19 mouse cellular contexts compared by ENCODE assay signal in genomic region chr14:50981207-50981606, GRCm38 (mm10). TPM values are rescaled to one million over a fixed set of nuclear protein-coding genes. Genes with fewer than 3 reads are reported as not detected.
A peak's percentile ranks its signal among the peaks of the same experiment; 100 is the strongest.
DNase-seq lines count a peak whose midpoint lies in the region; ATAC-seq and TF ChIP-seq lines count a peak whose summit lies in the region.
"Had no signal": no experiment of that assay in that cellular context is flagged by ENCODE, and none has a peak within 500 bp of the region (broad histone marks: within the 10 kb centered on the region; RNA-seq: fewer than 3 reads in every experiment).

No protein-coding gene starts in this region.

- H3K4me2 ChIP-seq in liver, embryonic 16.5 days (ENCODE audit: low read depth, low read length) = no peak overlapping the region
- no peak overlapping the region for H3K4me2 ChIP-seq in CH12.LX (ENCODE audit: insufficient read depth, low read depth, poor library complexity, severe bottlenecking)
- H3K4me2 ChIP-seq: embryonic facial prominence, embryonic 13.5 days; intestine, embryonic 15.5 days; limb, embryonic 13.5 days; midbrain, embryonic 13.5 days; neural tube, embryonic 13.5 days; stomach, embryonic 15.5 days had no signal

- H3K4me1 ChIP-seq in liver, embryonic 16.5 days (ENCODE audit: control insufficient read depth, low read depth, low read length) = peaks cover 3% of the 10 kb centered on the region; the same call in 1 of the 2 replicates
- peaks cover 0 to 26% of the 10 kb centered on the region in 2 experiments; a peak in 2 of 4 replicates for H3K4me1 ChIP-seq in CH12.LX (ENCODE audit: control insufficient read depth in 1 of 2, insufficient read depth in 2 of 2)
- H3K4me1 ChIP-seq: embryonic facial prominence, embryonic 13.5 days; intestine, embryonic 15.5 days; limb, embryonic 13.5 days; stomach, embryonic 15.5 days had no signal

- no peak for TF ChIP-seq POLR2A in CH12.LX (IDR thresholded peaks at IDR 0.05; ENCODE audit: low read depth, low read length)

- H3K79me2 ChIP-seq in CH12.LX (replicated peaks; ENCODE audit: control insufficient read depth, extremely low read depth, insufficient read depth, poor library complexity, severe bottlenecking) = no peaks in the 10 kb centered on the region

- dilution Hi-C loops in CH12.LX (cut with MboI; ENCODE audit: extremely low pct_ligation_motif_present, extremely low pct_unique_long_range_greater_than_20kb, low sequenced_read_pairs) = no loop called here

- in situ Hi-C loops in CH12.LX (cut with MboI; ENCODE audit: low pct_ligation_motif_present, low pct_unique_long_range_greater_than_20kb, low sequenced_read_pairs) = no loop called here

- no peak for TF ChIP-seq RAD21 in CH12.LX (IDR thresholded peaks at IDR 0.05; ENCODE audit: low read depth, low read length)

- no peaks in the 10 kb centered on the region for H3K9me3 ChIP-seq in liver, embryonic 16.5 days (replicated peaks; ENCODE audit: control insufficient read depth, low read length)
- H3K9me3 ChIP-seq in CH12.LX (replicated peaks; ENCODE audit: low read length) = peaks cover 5% of the 10 kb centered on the region
- H3K9me3 ChIP-seq: embryonic facial prominence, embryonic 13.5 days; intestine, embryonic 15.5 days; limb, embryonic 13.5 days; midbrain, embryonic 13.5 days; neural tube, embryonic 13.5 days; stomach, embryonic 15.5 days had no signal

- H3K36me3 ChIP-seq in liver, embryonic 16.5 days (ENCODE audit: control insufficient read depth, insufficient read depth) = no peaks in the 10 kb centered on the region
- no peaks in the 10 kb centered on the region for H3K36me3 ChIP-seq in CH12.LX (replicated peaks in 1 of 2; ENCODE audit: control insufficient read depth in 1 of 2, insufficient read depth in 1 of 2, low read length in 1 of 2)
- H3K36me3 ChIP-seq: embryonic facial prominence, embryonic 13.5 days; intestine, embryonic 15.5 days; limb, embryonic 13.5 days; midbrain, embryonic 13.5 days; neural tube, embryonic 13.5 days; stomach, embryonic 15.5 days had no signal

- TF ChIP-seq EP300 in CH12.LX (IDR thresholded peaks at IDR 0.05; ENCODE audit: low read length) = no peak

- TF ChIP-seq CTCF in CH12.LX (conservative IDR thresholded peaks at IDR 0.05 in 1 of 2, IDR thresholded peaks at IDR 0.05 in 1 of 2; ENCODE audit: low read depth in 2 of 2, low read length in 2 of 2) = no peak

- H3K27ac ChIP-seq in liver, embryonic 16.5 days (ENCODE audit: low read length) = no peak overlapping the region
- H3K27ac ChIP-seq in CH12.LX (ENCODE audit: insufficient read depth, low read depth) = no peak overlapping the region
- H3K27ac ChIP-seq: embryonic facial prominence, embryonic 13.5 days; intestine, embryonic 15.5 days; limb, embryonic 13.5 days; midbrain, embryonic 13.5 days; neural tube, embryonic 13.5 days; stomach, embryonic 15.5 days had no signal

- DNase-seq in liver = no peak
- peak; percentile 34 for DNase-seq in CH12.LX (ENCODE audit: extremely low read depth)
- peak; percentile 55 for DNase-seq in naive thymus-derived CD4-positive, alpha-beta T cell, adult 2 months (ENCODE audit: low read depth)
- no peak for DNase-seq in frontal cortex, postnatal 10 days (ENCODE audit: low spot score in 2 of 2)
- DNase-seq: cerebellum, postnatal 14 days; gastrocnemius, postnatal 36 days; right cerebral cortex, postnatal 14 days had no signal

- no peak overlapping the region for H3K9ac ChIP-seq in liver, embryonic 16.5 days (ENCODE audit: low read depth, low read length)
- no peak overlapping the region for H3K9ac ChIP-seq in CH12.LX (ENCODE audit: insufficient read depth, low read depth)
- H3K9ac ChIP-seq: embryonic facial prominence, embryonic 13.5 days; intestine, embryonic 15.5 days; limb, embryonic 13.5 days; midbrain, embryonic 13.5 days; neural tube, embryonic 13.5 days; stomach, embryonic 15.5 days had no signal

- no peak overlapping the region for H3K4me3 ChIP-seq in liver, embryonic 16.5 days (ENCODE audit: low read depth, low read length)
- no peak overlapping the region for H3K4me3 ChIP-seq in CH12.LX (replicated peaks in 1 of 3; ENCODE audit: low read depth in 2 of 3, low read length in 2 of 3, poor library complexity in 1 of 3)
- H3K4me3 ChIP-seq: embryonic facial prominence, embryonic 13.5 days; intestine, embryonic 15.5 days; limb, embryonic 13.5 days; midbrain, embryonic 13.5 days; neural tube, embryonic 13.5 days; stomach, embryonic 15.5 days had no signal

- no peaks in the 10 kb centered on the region for H3K27me3 ChIP-seq in liver, embryonic 16.5 days (ENCODE audit: control insufficient read depth, insufficient read depth, low read depth, low read length)
- no peaks in the 10 kb centered on the region for H3K27me3 ChIP-seq in CH12.LX (replicated peaks)
- H3K27me3 ChIP-seq: embryonic facial prominence, embryonic 13.5 days; intestine, embryonic 15.5 days; limb, embryonic 13.5 days; midbrain, embryonic 13.5 days; neural tube, embryonic 13.5 days; stomach, embryonic 15.5 days had no signal

- ATAC-seq in liver, embryonic 16.5 days (ENCODE audit: low read depth) = peak; percentile 11; the same call in 1 of the 2 replicates
- ATAC-seq in activated CD4-positive, CD25-positive, alpha-beta regulatory T cell, adult 4 months = peak; percentile 78
- ATAC-seq in cerebellum, adult (ENCODE audit: insufficient number of reproducible peaks, low FRiP score, low TSS enrichment) = no peak
- ATAC-seq: forebrain, embryonic 14.5 days; intestine, embryonic 15.5 days; midbrain, embryonic 13.5 days had no signal

- 4% methylated on average over 2 of the region's 2 CpGs for WGBS in liver, embryonic 16.5 days (ENCODE audit: insufficient replicate concordance)

TF ChIP-seq in CH12.LX, 34 proteins besides CTCF, POLR2A, EP300 and RAD21:
- TF ChIP-seq CHD2 (IDR thresholded peaks at IDR 0.05; ENCODE audit: low read length) (no peak), ZNF384 (IDR thresholded peaks at IDR 0.05; ENCODE audit: low read depth, low read length) (no peak), NRF1 (IDR thresholded peaks at IDR 0.05; ENCODE audit: low read depth, low read length) (no peak), GABPA (IDR thresholded peaks at IDR 0.05; ENCODE audit: insufficient replicate concordance, low read depth, low read length) (no peak), MAX (IDR thresholded peaks at IDR 0.05; ENCODE audit: low read length) (no peak), IRF4 (IDR thresholded peaks at IDR 0.05; ENCODE audit: low read depth, low read length) (no peak), USF2 (conservative IDR thresholded peaks at IDR 0.05; ENCODE audit: low read depth, low read length) (no peak), TCF12 (IDR thresholded peaks at IDR 0.05; ENCODE audit: low read depth, low read length) (no peak), USF1 (IDR thresholded peaks at IDR 0.05; ENCODE audit: low read depth, low read length) (no peak), MAZ (IDR thresholded peaks at IDR 0.05; ENCODE audit: low read depth, low read length) (no peak), ZKSCAN1 (IDR thresholded peaks at IDR 0.05; ENCODE audit: borderline replicate concordance, low read depth, low read length) (no peak), SIN3A (IDR thresholded peaks at IDR 0.05; ENCODE audit: low read length) (no peak), BHLHE40 (IDR thresholded peaks at IDR 0.05; ENCODE audit: low read depth, low read length) (no peak), MYC (IDR thresholded peaks at IDR 0.05; ENCODE audit: low read depth, low read length) (no peak), JUN (IDR thresholded peaks at IDR 0.05; ENCODE audit: insufficient read depth, low read depth, low read length) (no peak), RCOR1 (conservative IDR thresholded peaks at IDR 0.05; ENCODE audit: low read depth, low read length) (no peak), MAFK (IDR thresholded peaks at IDR 0.05; ENCODE audit: insufficient replicate concordance, low read length) (no peak), CHD1 (IDR thresholded peaks at IDR 0.05; ENCODE audit: low read depth, low read length) (no peak), NELFE (IDR thresholded peaks at IDR 0.05; ENCODE audit: low read depth, low read length) (no peak), TBP (conservative IDR thresholded peaks at IDR 0.05; ENCODE audit: low read depth, low read length) (no peak)

RNA-seq across cellular contexts. Expression of gene Pnp2, which starts 25.4 kb away (rescaled TPM):
- polyA plus RNA-seq in liver, embryonic 16.5 days (2015; fragmentation: Nextera tagmentation; extraction: Ambion mirVana) = 10.6 and 11.0 TPM in 2 replicates
- total RNA-seq in CH12.LX (2012; rRNA removed) (0.21 TPM in 2 replicates), CH12.LX (2014; rRNA removed) (0.43 TPM in 1 of 2 replicates, not detected in the other)
- polyA plus RNA-seq in CH12.LX (2012; ENCODE audit: insufficient read length, low read depth) = 0.91 TPM in 1 of 2 replicates, not detected in the other
- under 1 TPM; 0.60 to 0.85 TPM for polyA plus RNA-seq in activated CD4-positive, CD25-positive, alpha-beta regulatory T cell, adult 4 months (2017; shearing (Covaris generic))
- polyA plus RNA-seq: neural tube, embryonic 13.5 days had no signal

RNA-seq across cellular contexts. Expression of gene Rnase10, which starts 26.3 kb away (rescaled TPM):
- 0.09 TPM in 1 of 2 replicates, not detected in the other for polyA plus RNA-seq in liver, embryonic 16.5 days (2015; fragmentation: Nextera tagmentation; extraction: Ambion mirVana)
- total RNA-seq in CH12.LX (2012; rRNA removed) (not detected in 2 replicates), CH12.LX (2014; rRNA removed) (not detected in 2 replicates)
- not detected in 2 replicates for polyA plus RNA-seq in CH12.LX (2012; ENCODE audit: insufficient read length, low read depth)
- not detected for polyA plus RNA-seq in activated CD4-positive, CD25-positive, alpha-beta regulatory T cell, adult 4 months (2017; shearing (Covaris generic))
- total RNA-seq: gastrocnemius, postnatal 36 days had no signal
- polyA plus RNA-seq: forebrain, embryonic 14.5 days; limb, embryonic 13.5 days; midbrain, embryonic 13.5 days; neural tube, embryonic 13.5 days had no signal

RNA-seq across cellular contexts. Expression of gene Gm49342, which starts 36.9 kb away (rescaled TPM):
- not detected in 2 replicates for polyA plus RNA-seq in liver, embryonic 16.5 days (2015; fragmentation: Nextera tagmentation; extraction: Ambion mirVana)
- total RNA-seq in CH12.LX (2012; rRNA removed) (not detected in 2 replicates), CH12.LX (2014; rRNA removed) (108 and 120 TPM in 2 replicates)
- 50.6 and 100 TPM in 2 replicates for polyA plus RNA-seq in CH12.LX (2012; ENCODE audit: insufficient read length, low read depth)
- polyA plus RNA-seq in activated CD4-positive, CD25-positive, alpha-beta regulatory T cell, adult 4 months (2017; shearing (Covaris generic)) = 1 to 10 TPM in 1 of 2 experiments, not detected in 1; 9.9 TPM
- polyA plus RNA-seq: embryonic facial prominence, embryonic 13.5 days; forebrain, embryonic 14.5 days; heart, postnatal 0 days; intestine, embryonic 15.5 days; limb, embryonic 13.5 days; lung, embryonic 16.5 days; midbrain, embryonic 13.5 days; neural tube, embryonic 13.5 days; stomach, embryonic 15.5 days had no signal

RNA-seq across cellular contexts. Expression of gene Pnp, which starts 50.3 kb away (rescaled TPM):
- 75.2 and 83.1 TPM in 2 replicates for polyA plus RNA-seq in liver, embryonic 16.5 days (2015; fragmentation: Nextera tagmentation; extraction: Ambion mirVana)
- total RNA-seq in CH12.LX (2012; rRNA removed) (99.3 and 113 TPM in 2 replicates), CH12.LX (2014; rRNA removed) (118 and 128 TPM in 2 replicates)
- 65.9 and 80.0 TPM in 2 replicates for polyA plus RNA-seq in CH12.LX (2012; ENCODE audit: insufficient read length, low read depth)
- 10 to 100 TPM; 61.0 to 76.3 TPM for polyA plus RNA-seq in activated CD4-positive, CD25-positive, alpha-beta regulatory T cell, adult 4 months (2017; shearing (Covaris generic))

RNA-seq across cellular contexts. Expression of gene Pip4p1, which starts 50.6 kb away (rescaled TPM):
- 22.8 and 24.9 TPM in 2 replicates for polyA plus RNA-seq in liver, embryonic 16.5 days (2015; fragmentation: Nextera tagmentation; extraction: Ambion mirVana)
- total RNA-seq in CH12.LX (2012; rRNA removed) (18.1 and 21.2 TPM in 2 replicates), CH12.LX (2014; rRNA removed) (28.1 and 29.2 TPM in 2 replicates)
- polyA plus RNA-seq in CH12.LX (2012; ENCODE audit: insufficient read length, low read depth) = 31.1 and 35.5 TPM in 2 replicates
- polyA plus RNA-seq in activated CD4-positive, CD25-positive, alpha-beta regulatory T cell, adult 4 months (2017; shearing (Covaris generic)) = 1 to 10 TPM; 3.6 to 4.1 TPM

Comparison
In these comparisons a context has a peak if more than half of its experiments do, and no peak if none do; other contexts are left out.
1. DNase-seq: peak in CH12.LX (single experiment) and naive thymus-derived CD4-positive, alpha-beta T cell, adult 2 months (single experiment); none in liver (single experiment) and frontal cortex, postnatal 10 days (0 of 2).